Mouse (Mus musculus) adrenal gland, postnatal 10 days (tissue): ENCODE results near the gene Spp1. TPM values are rescaled to one million over a fixed set of nuclear protein-coding genes. Genes with fewer than 3 reads are reported as not detected.

ENCODE experiments used
- DNase-seq: peaks from one replicate; pipeline ENCODE4 v3.0.0; 2021; ENCODE audit warnings: mixed read lengths
- long read RNA-seq, 2 experiments: library from polyadenylated mRNA; stranded (forward); transcript quantifications; one replicate each; pipeline ENCODE4 v2.0.0; 2021
- total RNA-seq, 2 experiments: library from RNA; stranded (reverse); gene quantifications; 2 replicates each; pipeline ENCODE4 v1.2.3; 2021

The Spp1 gene
- 100 to 1,000 TPM in 1 of 2 experiments, 1 to 10 TPM in 1; 7.9 to 122 TPM for total RNA-seq
- long read RNA-seq, experiment 1, transcript Spp1-201 (7 exons, 1,410 nt): major isoform, 172 of 196 reads
- long read RNA-seq, experiment 1, transcript Spp1-205 (7 exons, 1,456 nt): minor isoform, 16 of 196 reads
- long read RNA-seq, experiment 1, partial matches to known transcripts: 2 of 196 reads
- long read RNA-seq, experiment 1, other reads (novel, unspliced or antisense): 4 of 196 reads
- long read RNA-seq, experiment 2, transcript Spp1-201 (7 exons, 1,410 nt): major isoform, 169 of 195 reads
- long read RNA-seq, experiment 2, transcript Spp1-205 (7 exons, 1,456 nt): minor isoform, 16 of 195 reads
- long read RNA-seq, experiment 2, partial matches to known transcripts: 4 of 195 reads
- long read RNA-seq, experiment 2, other reads (novel, unspliced or antisense): 3 of 195 reads

DNA sequence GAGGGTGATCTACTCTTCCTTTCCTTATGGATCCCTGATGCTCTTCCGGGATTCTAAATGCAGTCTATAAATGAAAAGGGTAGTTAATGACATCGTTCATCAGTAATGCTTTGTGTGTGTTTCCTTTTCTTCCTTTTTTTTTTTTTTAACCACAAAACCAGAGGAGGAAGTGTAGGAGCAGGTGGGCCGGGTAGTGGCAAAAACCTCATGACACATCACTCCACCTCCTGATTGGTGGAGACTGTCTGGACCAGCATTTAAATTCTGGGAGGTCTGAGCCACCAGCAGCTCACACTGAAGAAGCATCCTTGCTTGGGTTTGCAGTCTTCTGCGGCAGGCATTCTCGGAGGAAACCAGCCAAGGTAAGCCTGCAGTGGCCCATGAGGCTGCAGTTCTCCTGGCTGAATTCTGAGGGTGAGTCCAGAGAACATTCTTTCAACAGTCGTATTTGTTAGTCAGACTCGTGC is at the start of gene Spp1:
TSS of gene Spp1 (plus strand) at position 284 of the 467 bp plus-strand sequence.
- DNase-seq: no peak

- DNase-seq: no peak
Measured at GRCm38 (mm10) chr5:104385521-104385920, 49.4 kb upstream of the Spp1 start.

- DNase-seq: no peak
Measured at GRCm38 (mm10) chr5:104386908-104387307, 48.0 kb upstream of the Spp1 start.

DNA sequence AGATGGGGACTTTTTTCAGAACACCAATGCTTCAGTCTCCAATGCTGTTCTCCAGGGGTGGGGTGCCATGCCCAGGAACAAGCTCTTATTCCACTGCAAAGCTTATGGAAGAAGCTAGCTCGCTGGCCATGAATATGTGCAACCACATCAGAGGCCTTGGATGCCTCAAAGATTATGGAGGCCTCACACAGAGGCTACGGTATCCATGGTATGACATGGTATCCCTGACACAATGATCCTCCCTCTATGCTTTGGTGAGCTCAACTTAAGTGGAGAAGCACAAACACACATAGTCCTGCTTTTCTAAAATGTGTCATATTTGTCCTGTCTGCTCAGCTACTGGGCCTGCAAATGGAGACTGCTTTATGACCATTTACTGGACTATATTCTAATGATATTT is 44.0 kb upstream of the Spp1 start:
- no peak for DNase-seq

DNA sequence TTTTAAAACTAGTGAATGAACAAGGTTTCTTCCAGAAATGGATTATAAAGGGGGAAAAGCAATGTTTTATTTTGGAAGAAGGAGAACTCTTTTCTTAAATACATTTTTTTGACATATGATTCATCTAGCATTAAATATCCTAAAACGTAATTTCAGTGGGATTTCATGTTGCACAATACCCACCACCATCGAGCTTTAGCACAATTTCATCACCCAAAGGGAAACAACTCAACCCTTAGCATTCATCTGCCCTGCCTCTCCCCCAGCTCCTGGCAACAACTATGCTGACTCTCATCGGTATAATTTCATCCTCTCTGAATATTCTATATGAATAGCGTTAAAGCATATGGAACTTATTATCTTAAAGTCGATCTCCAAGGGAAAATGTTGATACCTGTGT is 42.1 kb upstream of the Spp1 start:
- no peak for DNase-seq

GRCm38 (mm10) chr5:104396286-104396685 is 38.6 kb upstream of the Spp1 start:
- no peak for DNase-seq

- DNase-seq: no peak
Measured at GRCm38 (mm10) chr5:104398001-104398400, 36.9 kb upstream of the Spp1 start.

DNA sequence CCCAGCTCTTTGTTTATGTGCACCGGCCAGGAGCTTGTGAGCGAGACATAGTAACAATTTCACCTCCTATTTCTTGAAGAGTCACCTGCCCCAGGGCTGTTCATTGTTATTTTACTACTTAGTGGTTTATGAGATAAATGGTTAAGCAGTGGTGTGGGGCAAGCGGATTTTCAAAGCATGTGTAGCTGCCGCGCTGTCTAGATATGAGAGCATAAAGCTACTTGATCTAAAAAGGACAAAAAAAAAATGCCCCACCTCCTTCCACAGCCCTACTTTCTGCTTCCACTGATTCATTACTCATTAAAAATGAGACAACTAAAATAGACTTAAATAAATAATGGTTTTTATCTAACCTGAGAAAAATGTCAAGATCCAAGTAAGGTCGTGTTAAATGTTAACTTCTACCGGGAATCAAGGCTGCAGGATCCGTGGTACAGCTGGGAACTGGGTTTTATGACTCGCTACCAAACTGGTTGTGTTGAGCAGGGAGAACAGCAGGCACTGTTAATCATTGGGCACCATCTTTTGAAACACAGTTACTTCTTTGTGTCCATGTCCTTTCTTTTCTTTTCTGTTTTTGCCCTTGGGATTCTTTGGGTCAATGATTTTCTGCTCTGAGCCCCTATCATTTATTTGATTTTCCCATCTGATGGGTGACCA is 35.5 kb upstream of the Spp1 start:
- no peak for DNase-seq

GRCm38 (mm10) chr5:104399970-104400369 is 34.9 kb upstream of the Spp1 start:
- no peak for DNase-seq

- DNase-seq: no peak
Measured at GRCm38 (mm10) chr5:104402651-104403050, 32.3 kb upstream of the Spp1 start.

DNA sequence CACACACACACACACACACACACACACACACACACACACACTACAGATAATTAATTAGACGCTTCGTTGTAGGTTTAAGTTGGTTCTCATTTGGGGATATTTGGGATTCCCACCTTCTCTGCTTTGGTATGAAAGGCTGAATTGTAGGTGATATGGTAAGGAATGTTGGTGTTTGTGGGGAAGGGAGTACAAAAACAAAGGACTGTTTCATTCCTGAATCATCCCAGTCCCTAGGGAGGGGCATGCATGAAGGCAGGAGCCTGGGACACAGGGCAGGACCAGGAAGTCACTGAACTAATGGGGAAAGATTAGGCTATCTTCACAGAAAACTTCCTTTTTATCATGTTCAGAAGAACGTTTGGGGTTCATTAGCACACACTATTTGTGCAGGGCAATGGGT is 31.6 kb upstream of the Spp1 start:
- DNase-seq: no peak

DNA sequence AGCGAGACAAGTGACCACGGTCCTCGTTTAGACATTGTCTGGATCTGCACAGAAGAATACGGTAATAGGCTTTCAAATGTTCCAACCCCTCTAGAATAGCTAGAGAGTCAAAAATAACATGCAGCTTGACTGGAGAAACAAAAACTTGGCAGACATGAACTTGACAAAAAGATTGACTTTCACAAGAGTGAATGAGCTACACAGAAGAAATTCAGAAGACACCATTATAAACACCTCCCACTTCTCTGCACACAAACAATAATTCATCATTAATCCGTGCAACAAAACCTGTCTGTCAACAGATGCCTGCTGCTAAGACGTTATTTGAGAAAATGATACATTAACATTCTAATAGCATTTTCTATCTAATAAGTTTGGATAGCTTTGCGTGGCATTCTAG is 30.4 kb upstream of the Spp1 start:
- DNase-seq: no peak

- DNase-seq: no peak
Measured at GRCm38 (mm10) chr5:104405051-104405450, 29.9 kb upstream of the Spp1 start.

DNA sequence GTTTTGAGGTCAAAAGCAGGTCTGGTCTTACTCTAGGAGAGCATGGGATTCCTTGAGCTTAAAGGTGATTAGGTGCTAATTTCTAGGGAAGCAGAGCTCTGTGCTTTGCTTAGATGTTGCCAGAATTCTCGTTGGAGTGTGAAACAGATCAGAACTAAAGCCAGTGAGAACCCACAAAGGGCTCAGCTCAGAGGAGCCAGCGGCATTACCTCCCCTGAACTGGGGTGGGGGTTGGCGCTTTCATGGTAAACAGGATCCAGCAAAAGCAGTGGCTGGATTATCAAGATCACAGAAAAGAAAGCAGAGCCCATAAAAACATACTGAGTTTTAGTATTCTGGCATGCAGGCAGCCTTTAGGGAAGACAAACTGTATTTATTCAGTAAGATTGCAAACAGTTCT is 28.2 kb upstream of the Spp1 start:
- peak; percentile 13 for DNase-seq

DNA sequence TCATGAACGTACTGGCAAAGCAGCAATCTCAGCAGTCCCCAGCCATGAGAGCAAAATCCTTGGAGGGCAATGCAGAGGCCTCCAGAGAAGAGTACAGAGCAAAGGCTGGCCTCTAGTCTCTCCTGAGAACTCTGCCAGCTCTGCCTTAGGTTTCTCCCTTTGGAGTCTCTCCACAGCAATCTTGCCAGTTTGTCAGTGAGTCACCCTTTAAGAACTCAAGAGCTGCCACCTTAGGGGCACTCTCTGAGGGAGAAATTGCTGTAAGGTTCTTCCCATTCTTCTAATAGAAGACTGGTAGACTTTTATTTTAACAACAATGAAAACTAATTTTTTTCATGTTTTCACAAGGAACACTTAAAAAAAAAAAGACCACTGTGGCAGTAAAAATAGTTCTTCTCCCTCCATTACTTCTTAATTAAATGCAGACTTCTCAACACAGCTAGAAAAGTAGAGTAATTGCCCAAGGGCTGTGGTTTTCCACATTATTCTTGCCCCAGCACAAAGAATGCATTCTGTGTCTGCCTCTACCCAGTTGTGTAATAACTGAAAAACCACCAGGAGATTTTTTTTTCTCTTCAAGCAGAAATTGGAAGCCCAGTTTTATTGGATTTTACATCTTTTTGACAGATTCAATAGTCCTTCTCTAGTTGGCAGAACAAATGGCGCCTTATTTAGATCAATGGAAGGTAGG is 27.2 kb upstream of the Spp1 start:
- DNase-seq: peak; percentile 43

DNA sequence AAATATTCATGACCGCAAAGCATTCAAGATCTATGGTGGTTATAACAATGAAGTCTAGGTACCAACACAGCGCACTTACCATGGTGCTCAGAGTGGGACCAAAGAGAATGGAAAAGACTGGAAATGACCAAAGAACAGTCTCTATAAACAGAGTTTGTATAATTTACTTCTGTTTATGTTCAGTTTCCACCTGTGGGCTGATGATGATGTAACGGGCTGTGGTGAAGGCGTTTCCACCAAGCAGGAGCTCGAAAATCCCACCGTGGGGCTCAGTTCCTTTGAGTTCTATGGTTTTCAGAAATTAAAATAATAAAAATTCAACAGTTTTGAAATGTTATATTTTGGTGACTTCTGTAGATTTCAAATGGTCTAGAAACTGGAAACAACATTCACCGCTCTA is 26.4 kb upstream of the Spp1 start:
- DNase-seq: no peak

DNA sequence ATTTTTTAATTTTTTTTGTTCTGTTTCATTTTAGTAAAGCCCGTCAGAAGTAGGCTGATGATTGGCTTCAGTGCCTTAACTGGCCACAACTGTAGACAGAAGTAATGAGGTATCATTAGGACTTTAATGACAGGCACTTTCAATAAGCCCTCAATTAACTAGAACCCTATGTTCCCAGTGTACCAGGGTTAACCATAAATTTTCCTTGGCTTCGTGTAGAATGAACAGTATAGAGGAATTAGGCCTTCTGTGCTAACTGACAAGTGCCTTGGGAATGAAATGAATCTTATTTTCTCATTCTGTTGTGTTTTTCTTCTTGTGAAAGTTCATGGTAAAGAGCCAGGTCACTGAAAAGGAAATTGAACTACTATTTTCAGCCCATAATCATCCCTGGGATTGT is 18.9 kb upstream of the Spp1 start:
- DNase-seq: no peak

DNA sequence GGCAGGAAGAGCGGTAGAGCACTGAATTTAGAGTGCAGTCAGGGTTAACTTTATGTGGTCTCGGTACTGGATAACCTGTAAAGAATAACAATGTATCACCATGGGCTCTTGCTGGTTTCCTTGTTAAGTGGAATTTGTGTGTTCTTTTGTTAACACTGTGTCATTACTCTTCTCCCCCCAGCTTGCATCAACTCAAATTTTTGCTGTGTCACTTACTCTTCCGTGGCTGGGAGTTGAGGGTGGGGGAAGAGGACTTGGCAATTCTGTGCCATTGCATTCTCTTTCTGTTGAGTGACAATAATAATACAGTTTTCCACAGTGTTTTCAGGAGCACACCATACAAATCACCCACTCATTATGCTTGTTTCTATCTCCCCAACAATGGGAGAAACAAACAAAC is 17.9 kb upstream of the Spp1 start:
- DNase-seq: no peak

- DNase-seq: no peak
Measured at GRCm38 (mm10) chr5:104417721-104418120, 17.2 kb upstream of the Spp1 start.

DNA sequence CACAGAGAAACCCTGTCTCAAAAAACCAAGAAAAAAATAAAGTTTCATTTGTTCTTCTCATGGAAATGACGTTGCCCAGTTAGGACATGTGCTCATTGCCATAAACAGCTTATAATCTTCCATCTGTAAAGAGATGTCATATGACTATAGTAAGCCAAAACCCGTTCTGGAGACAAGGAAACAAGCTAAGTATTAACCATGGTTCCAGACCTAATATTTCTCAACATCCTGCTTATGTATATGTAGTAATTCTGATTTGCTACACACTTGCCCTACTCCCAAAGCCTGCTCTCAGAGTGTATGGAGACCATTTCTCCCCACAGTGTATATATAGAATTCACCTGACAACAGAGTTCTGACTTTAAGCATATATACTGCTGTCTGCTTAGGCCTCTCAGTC is 12.9 kb upstream of the Spp1 start:
- no peak for DNase-seq

DNA sequence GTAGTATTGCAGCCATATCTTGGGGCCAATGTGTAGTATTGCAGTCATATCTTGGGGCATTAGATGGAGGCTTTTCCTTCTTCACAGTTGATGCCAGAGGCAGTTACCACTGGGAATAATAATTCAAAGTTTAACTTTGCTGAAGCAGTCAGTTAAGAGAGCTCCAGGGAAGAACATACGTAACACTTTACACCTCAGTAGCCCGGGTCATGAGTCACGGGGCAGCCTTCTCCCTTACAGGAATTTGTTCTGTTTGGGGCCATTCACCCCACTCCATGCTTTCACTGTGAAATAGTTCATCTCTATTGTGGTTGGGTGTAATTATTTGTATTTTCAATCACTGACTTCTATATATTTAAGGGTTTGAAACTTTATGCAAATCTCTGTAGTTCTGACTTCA is 11.1 kb upstream of the Spp1 start:
- DNase-seq: no peak

DNA sequence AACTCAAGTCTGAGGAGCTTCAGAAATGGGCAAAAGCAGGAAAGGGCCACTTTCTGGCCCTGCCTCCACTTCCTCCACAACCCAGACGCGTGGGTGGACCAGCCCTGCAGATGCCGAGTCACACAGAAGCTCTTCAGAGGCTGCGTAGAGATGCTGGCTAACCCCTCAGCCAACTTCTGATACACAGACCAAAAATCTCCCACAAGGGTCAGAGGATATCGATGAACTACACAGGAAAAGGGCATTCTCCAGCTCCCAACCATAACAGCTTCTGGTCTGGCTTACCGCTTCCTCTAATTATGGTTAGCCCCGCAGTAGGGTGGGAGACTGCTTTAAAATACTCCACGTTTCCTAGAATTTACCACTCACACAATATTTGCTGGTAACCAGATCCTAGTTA is 9.0 kb upstream of the Spp1 start:
- DNase-seq: no peak

DNA sequence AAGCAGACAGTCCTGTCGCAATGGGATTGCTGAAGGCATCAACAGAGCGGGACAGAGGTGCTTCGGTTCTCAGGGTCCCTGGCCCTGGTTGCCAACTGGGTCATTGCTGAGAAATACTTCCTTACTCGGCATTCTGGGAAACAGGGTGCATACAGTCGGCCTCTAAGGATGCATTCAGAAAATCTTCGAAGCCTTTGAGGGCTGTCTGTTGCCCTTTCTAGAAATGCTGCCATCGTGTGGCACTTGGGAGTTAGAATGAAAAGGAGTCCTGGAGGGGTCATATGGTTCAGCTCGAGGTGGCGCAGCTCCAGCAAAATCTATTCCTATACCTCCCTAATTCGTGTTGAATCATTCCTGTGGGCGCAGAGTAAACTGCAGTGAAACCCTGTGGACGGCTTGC is 2.0 kb upstream of the Spp1 start:
- DNase-seq: peak; percentile 51
